ENCODE assay signal across 10 mouse cellular contexts in the genomic region with DNA sequence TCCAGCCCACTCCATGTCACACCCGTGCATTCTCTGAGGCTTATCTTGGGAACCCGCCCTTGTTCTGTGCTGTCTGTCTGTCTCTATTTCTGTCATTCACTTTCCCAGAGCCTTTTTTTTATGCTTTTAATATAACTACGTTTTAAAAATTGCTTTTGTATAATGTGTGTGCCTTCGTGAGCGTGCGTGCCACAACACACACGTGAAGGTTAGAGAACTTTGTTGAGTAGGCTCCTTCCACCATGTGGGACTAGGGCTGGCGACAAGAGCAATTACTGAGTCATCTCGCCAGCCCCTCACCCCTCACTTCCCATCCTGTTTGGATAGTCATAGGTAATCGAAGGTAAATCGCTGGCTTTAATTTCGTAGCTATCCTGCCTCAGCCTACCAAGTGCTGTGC. TPM values are rescaled to one million over a fixed set of nuclear protein-coding genes. Genes with fewer than 3 reads are reported as not detected.
A peak's percentile ranks its signal among the peaks of the same experiment; 100 is the strongest.
DNase-seq lines count a peak whose midpoint lies in the region; ATAC-seq and TF ChIP-seq lines count a peak whose summit lies in the region.
"Had no signal": no experiment of that assay in that cellular context is flagged by ENCODE, and none has a peak within 500 bp of the region (broad histone marks: within the 10 kb centered on the region; RNA-seq: fewer than 3 reads in every experiment).

No protein-coding gene starts in this region.

- no peak for TF ChIP-seq CTCF in forebrain, postnatal 0 days (IDR thresholded peaks at IDR 0.05; ENCODE audit: low read depth)
- no peak for TF ChIP-seq CTCF in ES-Bruce4 (IDR thresholded peaks at IDR 0.05; ENCODE audit: low read depth, low read length)

- no peak for TF ChIP-seq EP300 in ES-Bruce4 (IDR thresholded peaks at IDR 0.05; ENCODE audit: insufficient read depth, low read depth, low read length)

- no peak for TF ChIP-seq POLR2A in ES-Bruce4 (IDR thresholded peaks at IDR 0.05; ENCODE audit: insufficient read depth, low read length)
- TF ChIP-seq POLR2A in limb, embryonic 14.5 days (IDR thresholded peaks at IDR 0.05; ENCODE audit: borderline replicate concordance, extremely low read depth, insufficient read depth, insufficient read length) = no peak

- H3K9me3 ChIP-seq in forebrain, embryonic 10.5 days = no peaks in the 10 kb centered on the region
- H3K9me3 ChIP-seq in forebrain, postnatal 0 days (ENCODE audit: low read length) = no peaks in the 10 kb centered on the region
- H3K9me3 ChIP-seq in hindbrain, embryonic 12.5 days (replicated peaks) = no peaks in the 10 kb centered on the region
- H3K9me3 ChIP-seq in hindbrain, embryonic 13.5 days = no peaks in the 10 kb centered on the region
- H3K9me3 ChIP-seq in ES-Bruce4 (replicated peaks; ENCODE audit: control insufficient read depth, insufficient read depth, low read length, poor library complexity, severe bottlenecking) = no peaks in the 10 kb centered on the region
- no peaks in the 10 kb centered on the region for H3K9me3 ChIP-seq in limb, embryonic 14.5 days (ENCODE audit: control insufficient read depth, low read length)

- WGBS in forebrain, embryonic 10.5 days = 28% methylated on average over 12 of the region's 12 CpGs
- 39% methylated on average over 12 of the region's 12 CpGs for WGBS in forebrain, postnatal 0 days
- WGBS in hindbrain, embryonic 12.5 days = 31% methylated on average over 12 of the region's 12 CpGs
- WGBS in hindbrain, embryonic 13.5 days = 30% methylated on average over 12 of the region's 12 CpGs
- 36% methylated on average over 12 of the region's 12 CpGs for WGBS in limb, embryonic 14.5 days

- ATAC-seq in forebrain, postnatal 0 days = no peak
- ATAC-seq in hindbrain, embryonic 12.5 days (ENCODE audit: low FRiP score) = no peak
- ATAC-seq in hindbrain, embryonic 13.5 days (ENCODE audit: low FRiP score) = no peak
- no peak for ATAC-seq in limb, embryonic 14.5 days (ENCODE audit: low FRiP score, low read depth)
- ATAC-seq: midbrain, embryonic 16.5 days had no signal

- DNase-seq in forebrain, embryonic 10.5 days (ENCODE audit: extremely low spot score, low spot score) = no peak
- DNase-seq in forebrain, postnatal 0 days = no peak
- no peak for DNase-seq in limb, embryonic 14.5 days (ENCODE audit: low spot score)
- DNase-seq in embryo, embryonic 11 days = no peak
- no peak for DNase-seq in urinary bladder, postnatal 14 days (ENCODE audit: low spot score)

- no peak overlapping the region for H3K9ac ChIP-seq in forebrain, postnatal 0 days
- H3K9ac ChIP-seq in hindbrain, embryonic 12.5 days = no peak overlapping the region
- no peak overlapping the region for H3K9ac ChIP-seq in hindbrain, embryonic 13.5 days
- H3K9ac ChIP-seq in ES-Bruce4 (ENCODE audit: low read depth, poor library complexity, severe bottlenecking) = peak overlapping the region; percentile 51
- H3K9ac ChIP-seq in limb, embryonic 14.5 days (ENCODE audit: low read depth, low read length, severe bottlenecking) = no peak overlapping the region

- H3K4me3 ChIP-seq in forebrain, embryonic 10.5 days = peak overlapping the region; percentile 29; the same call in 1 of the 2 replicates
- H3K4me3 ChIP-seq in forebrain, postnatal 0 days (ENCODE audit: low read depth, low read length) = no peak overlapping the region
- H3K4me3 ChIP-seq in hindbrain, embryonic 12.5 days = no peak overlapping the region
- no peak overlapping the region for H3K4me3 ChIP-seq in hindbrain, embryonic 13.5 days
- H3K4me3 ChIP-seq in ES-Bruce4 (ENCODE audit: low read depth, low read length) = no peak overlapping the region
- H3K4me3 ChIP-seq in limb, embryonic 14.5 days (replicated peaks; ENCODE audit: low read length) = no peak overlapping the region

- H3K4me2 ChIP-seq in forebrain, postnatal 0 days (ENCODE audit: low read depth) = no peak overlapping the region
- 0 out of 2 replicates have a peak overlapping the region, but pooled peaks have one; percentile 24 for H3K4me2 ChIP-seq in hindbrain, embryonic 12.5 days (replicated peaks)
- no peak overlapping the region for H3K4me2 ChIP-seq in hindbrain, embryonic 13.5 days
- H3K4me2 ChIP-seq in limb, embryonic 14.5 days (replicated peaks; ENCODE audit: low read depth, low read length, severe bottlenecking) = peak overlapping the region; percentile 25

- H3K27ac ChIP-seq in forebrain, embryonic 10.5 days = no peak overlapping the region
- H3K27ac ChIP-seq in forebrain, postnatal 0 days (ENCODE audit: low read depth, low read length) = no peak overlapping the region
- no peak overlapping the region for H3K27ac ChIP-seq in hindbrain, embryonic 12.5 days
- H3K27ac ChIP-seq in hindbrain, embryonic 13.5 days = no peak overlapping the region
- no peak overlapping the region for H3K27ac ChIP-seq in ES-Bruce4 (ENCODE audit: insufficient read depth, low read length)
- H3K27ac ChIP-seq in limb, embryonic 14.5 days (replicated peaks; ENCODE audit: low read depth, low read length) = no peak overlapping the region

- H3K27me3 ChIP-seq in forebrain, embryonic 10.5 days (ENCODE audit: poor library complexity, severe bottlenecking) = peaks cover 74% of the 10 kb centered on the region
- peaks cover 26% of the 10 kb centered on the region for H3K27me3 ChIP-seq in forebrain, postnatal 0 days (ENCODE audit: insufficient read depth, low read length)
- H3K27me3 ChIP-seq in hindbrain, embryonic 12.5 days = peaks cover 67% of the 10 kb centered on the region
- H3K27me3 ChIP-seq in hindbrain, embryonic 13.5 days = peaks cover 69% of the 10 kb centered on the region
- no peaks in the 10 kb centered on the region for H3K27me3 ChIP-seq in ES-Bruce4 (ENCODE audit: control insufficient read depth, insufficient read depth, low read length, poor library complexity, severe bottlenecking)
- peaks cover 8% of the 10 kb centered on the region; the same call in 1 of the 2 replicates for H3K27me3 ChIP-seq in limb, embryonic 14.5 days (ENCODE audit: control insufficient read depth, insufficient read depth, low read length)

- H3K36me3 ChIP-seq in forebrain, embryonic 10.5 days (replicated peaks) = peaks cover 19% of the 10 kb centered on the region
- H3K36me3 ChIP-seq in forebrain, postnatal 0 days (ENCODE audit: insufficient read depth) = peaks cover 13% of the 10 kb centered on the region
- H3K36me3 ChIP-seq in hindbrain, embryonic 12.5 days = peaks cover 7% of the 10 kb centered on the region
- peaks cover 18% of the 10 kb centered on the region for H3K36me3 ChIP-seq in hindbrain, embryonic 13.5 days
- H3K36me3 ChIP-seq in ES-Bruce4 (ENCODE audit: control insufficient read depth, insufficient read depth, low read length, poor library complexity, severe bottlenecking) = peaks cover 7% of the 10 kb centered on the region
- peaks cover 7% of the 10 kb centered on the region for H3K36me3 ChIP-seq in limb, embryonic 14.5 days (ENCODE audit: control insufficient read depth, insufficient read depth, low read length)

- peaks cover 80% of the 10 kb centered on the region for H3K4me1 ChIP-seq in forebrain, embryonic 10.5 days
- peaks cover 11% of the 10 kb centered on the region; the same call in 1 of the 2 replicates for H3K4me1 ChIP-seq in forebrain, postnatal 0 days (ENCODE audit: insufficient read depth)
- H3K4me1 ChIP-seq in hindbrain, embryonic 12.5 days = peaks cover 33% of the 10 kb centered on the region
- H3K4me1 ChIP-seq in hindbrain, embryonic 13.5 days (replicated peaks) = peaks cover 55% of the 10 kb centered on the region
- H3K4me1 ChIP-seq in ES-Bruce4 (ENCODE audit: control insufficient read depth, insufficient read depth, low read length) = no peaks in the 10 kb centered on the region
- peaks cover 57% of the 10 kb centered on the region for H3K4me1 ChIP-seq in limb, embryonic 14.5 days (ENCODE audit: control insufficient read depth, insufficient read depth, low read length)

RNA-seq across cellular contexts. Expression of a gene that starts 4.0 kb away (rescaled TPM):
- polyA plus RNA-seq in forebrain, embryonic 10.5 days (2016; fragmentation: Nextera tagmentation; extraction: Ambion mirVana) = 126 and 136 TPM in 2 replicates
- 130 and 148 TPM in 2 replicates for total RNA-seq in forebrain, postnatal 0 days (2014; rRNA removed)
- 200 and 247 TPM in 2 replicates for polyA plus RNA-seq in forebrain, postnatal 0 days (2015; fragmentation: Nextera tagmentation; extraction: Ambion mirVana)
- polyA plus RNA-seq in hindbrain, embryonic 12.5 days (2016; fragmentation: Nextera tagmentation; extraction: Ambion mirVana) = 118 TPM in 2 replicates
- 147 and 148 TPM in 2 replicates for polyA plus RNA-seq in hindbrain, embryonic 13.5 days (2015; fragmentation: Nextera tagmentation; extraction: Ambion mirVana)
- polyA plus RNA-seq in ES-Bruce4 (2011; ENCODE audit: insufficient read depth, insufficient read length, low read depth, missing spikeins) = 40.0 and 43.7 TPM in 2 replicates
- polyA plus RNA-seq in limb, embryonic 14.5 days (2012; rRNA removed) = 154 and 175 TPM in 2 replicates
- 152 and 156 TPM in 2 replicates for polyA plus RNA-seq in limb, embryonic 14.5 days (2014; fragmentation: Nextera tagmentation; extraction: Ambion mirVana)

RNA-seq across cellular contexts. Expression of a gene that starts 8.1 kb away (rescaled TPM):
- 879 and 899 TPM in 2 replicates for polyA plus RNA-seq in forebrain, embryonic 10.5 days (2016; fragmentation: Nextera tagmentation; extraction: Ambion mirVana)
- total RNA-seq in forebrain, postnatal 0 days (2014; rRNA removed) = 459 and 595 TPM in 2 replicates
- 808 and 1,035 TPM in 2 replicates for polyA plus RNA-seq in forebrain, postnatal 0 days (2015; fragmentation: Nextera tagmentation; extraction: Ambion mirVana)
- 633 and 755 TPM in 2 replicates for polyA plus RNA-seq in hindbrain, embryonic 12.5 days (2016; fragmentation: Nextera tagmentation; extraction: Ambion mirVana)
- polyA plus RNA-seq in hindbrain, embryonic 13.5 days (2015; fragmentation: Nextera tagmentation; extraction: Ambion mirVana) = 715 and 758 TPM in 2 replicates
- polyA plus RNA-seq in ES-Bruce4 (2011; ENCODE audit: insufficient read depth, insufficient read length, low read depth, missing spikeins) = 1,157 and 1,272 TPM in 2 replicates
- 1,215 and 1,844 TPM in 2 replicates for polyA plus RNA-seq in limb, embryonic 14.5 days (2012; rRNA removed)
- 1,031 and 1,113 TPM in 2 replicates for polyA plus RNA-seq in limb, embryonic 14.5 days (2014; fragmentation: Nextera tagmentation; extraction: Ambion mirVana)

RNA-seq across cellular contexts. Expression of a gene that starts 9.6 kb away (rescaled TPM):
- polyA plus RNA-seq in forebrain, embryonic 10.5 days (2016; fragmentation: Nextera tagmentation; extraction: Ambion mirVana) = 34.1 and 48.4 TPM in 2 replicates
- total RNA-seq in forebrain, postnatal 0 days (2014; rRNA removed) = 6.5 and 20.9 TPM in 2 replicates
- polyA plus RNA-seq in forebrain, postnatal 0 days (2015; fragmentation: Nextera tagmentation; extraction: Ambion mirVana) = 24.6 and 34.5 TPM in 2 replicates
- polyA plus RNA-seq in hindbrain, embryonic 12.5 days (2016; fragmentation: Nextera tagmentation; extraction: Ambion mirVana) = 3.3 and 4.2 TPM in 2 replicates
- 2.2 and 2.9 TPM in 2 replicates for polyA plus RNA-seq in hindbrain, embryonic 13.5 days (2015; fragmentation: Nextera tagmentation; extraction: Ambion mirVana)
- polyA plus RNA-seq in ES-Bruce4 (2011; ENCODE audit: insufficient read depth, insufficient read length, low read depth, missing spikeins) = 6.1 and 7.5 TPM in 2 replicates
- polyA plus RNA-seq in limb, embryonic 14.5 days (2012; rRNA removed) = 98.9 and 127 TPM in 2 replicates
- polyA plus RNA-seq in limb, embryonic 14.5 days (2014; fragmentation: Nextera tagmentation; extraction: Ambion mirVana) = 91.5 and 103 TPM in 2 replicates

RNA-seq across cellular contexts. Expression of a gene that starts 15.4 kb away (rescaled TPM):
- 16.7 and 19.5 TPM in 2 replicates for polyA plus RNA-seq in forebrain, embryonic 10.5 days (2016; fragmentation: Nextera tagmentation; extraction: Ambion mirVana)
- 96.0 and 115 TPM in 2 replicates for total RNA-seq in forebrain, postnatal 0 days (2014; rRNA removed)
- 147 and 150 TPM in 2 replicates for polyA plus RNA-seq in forebrain, postnatal 0 days (2015; fragmentation: Nextera tagmentation; extraction: Ambion mirVana)
- 27.0 and 29.2 TPM in 2 replicates for polyA plus RNA-seq in hindbrain, embryonic 12.5 days (2016; fragmentation: Nextera tagmentation; extraction: Ambion mirVana)
- 78.5 and 78.8 TPM in 2 replicates for polyA plus RNA-seq in hindbrain, embryonic 13.5 days (2015; fragmentation: Nextera tagmentation; extraction: Ambion mirVana)
- polyA plus RNA-seq in ES-Bruce4 (2011; ENCODE audit: insufficient read depth, insufficient read length, low read depth, missing spikeins) = 3.3 and 4.2 TPM in 2 replicates
- polyA plus RNA-seq in limb, embryonic 14.5 days (2012; rRNA removed) = 13.1 and 17.7 TPM in 2 replicates
- 15.7 and 17.5 TPM in 2 replicates for polyA plus RNA-seq in limb, embryonic 14.5 days (2014; fragmentation: Nextera tagmentation; extraction: Ambion mirVana)
- total RNA-seq: gastrocnemius, adult 8-10 months had no signal

RNA-seq across cellular contexts. Expression of a gene that starts 25.0 kb away (rescaled TPM):
- 295 and 303 TPM in 2 replicates for polyA plus RNA-seq in forebrain, embryonic 10.5 days (2016; fragmentation: Nextera tagmentation; extraction: Ambion mirVana)
- 559 and 592 TPM in 2 replicates for total RNA-seq in forebrain, postnatal 0 days (2014; rRNA removed)
- 385 and 426 TPM in 2 replicates for polyA plus RNA-seq in forebrain, postnatal 0 days (2015; fragmentation: Nextera tagmentation; extraction: Ambion mirVana)
- 313 and 334 TPM in 2 replicates for polyA plus RNA-seq in hindbrain, embryonic 12.5 days (2016; fragmentation: Nextera tagmentation; extraction: Ambion mirVana)
- polyA plus RNA-seq in hindbrain, embryonic 13.5 days (2015; fragmentation: Nextera tagmentation; extraction: Ambion mirVana) = 385 and 391 TPM in 2 replicates
- polyA plus RNA-seq in ES-Bruce4 (2011; ENCODE audit: insufficient read depth, insufficient read length, low read depth, missing spikeins) = 80.5 and 87.3 TPM in 2 replicates
- polyA plus RNA-seq in limb, embryonic 14.5 days (2012; rRNA removed) = 363 and 431 TPM in 2 replicates
- 219 and 248 TPM in 2 replicates for polyA plus RNA-seq in limb, embryonic 14.5 days (2014; fragmentation: Nextera tagmentation; extraction: Ambion mirVana)

Comparison
In these comparisons a context has a peak if more than half of its experiments do, and no peak if none do; other contexts are left out.
1. H3K4me2 ChIP-seq: peak in hindbrain, embryonic 12.5 days (single experiment) and limb, embryonic 14.5 days (single experiment); none in forebrain, postnatal 0 days (single experiment) and hindbrain, embryonic 13.5 days (single experiment).